Mouse (Mus musculus): ENCODE measurements at regions not wholly inside any gene's neighbourhood (a gene's known extent, or its start where the extent isn't known, plus 50 kb on each side); places are given as distances from the start of the nearest gene placed in this dataset.

- TF ChIP-seq CTCF (IDR thresholded peaks at IDR 0.05; ENCODE audit: low read depth) (no peak), EP300 (IDR thresholded peaks at IDR 0.05; ENCODE audit: low read depth) (no peak)
These were observed 223.7 kb upstream of the Vstm2b start for GRCm38 (mm10) chr7:40674397-40674796.

Measured in heart, postnatal 0 days (tissue).